Mouse (Mus musculus): Measurements from ENCODE around the gene Lrrc29. TPM values are rescaled to one million over a fixed set of nuclear protein-coding genes. Genes with fewer than 3 reads are reported as not detected.
A peak's percentile ranks its signal among the peaks of the same experiment; 100 is the strongest.
"Not testable (repeated sequence)": the region's sequence is repeated elsewhere in the genome, so short reads cannot be mapped to it uniquely, and the experiment has no call there.

Gene Lrrc29
- polyA plus RNA-seq, 1 experiment from 2014 or later: 1.3 TPM

DNA sequence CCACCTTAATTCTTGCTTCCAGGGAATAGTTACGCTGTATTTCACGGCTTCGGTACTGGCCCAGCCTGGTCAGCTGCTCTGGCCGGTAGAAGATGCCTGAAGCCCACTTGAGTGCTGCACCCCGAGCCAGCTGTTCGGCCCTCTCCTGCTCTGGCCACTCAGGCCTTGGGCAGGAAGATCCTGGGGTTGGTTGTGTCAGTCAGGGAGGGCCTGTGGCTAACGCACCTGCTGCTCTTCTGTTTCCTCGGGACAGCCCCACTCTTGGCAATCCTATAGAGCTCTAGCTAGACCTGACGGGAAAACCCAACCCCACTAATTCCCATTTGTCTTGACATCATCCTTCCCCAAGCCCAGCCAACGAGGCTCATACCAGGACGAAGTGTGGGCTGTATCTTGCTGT, 30.8 kb downstream of the Lrrc29 start:
- Histone ChIP-seq H3K9ac (0 out of 2 replicates have a peak overlapping the region, but pooled peaks have one; percentile 4), H3K27ac (no peak overlapping the region), H3K4me2 (0 out of 2 replicates have a peak overlapping the region, but pooled peaks have one; percentile 1), H3K9me3 (no peaks in the 10 kb centered on the region), H3K27me3 (peaks cover 22% of the 10 kb centered on the region), H3K4me1 (peaks cover 22% of the 10 kb centered on the region), H3K36me3 (peaks cover 16% of the 10 kb centered on the region), H3K4me3 (no peak overlapping the region; the same call in 1 of the 2 replicates)
- no peak for ATAC-seq (ENCODE audit: insufficient number of reproducible peaks, insufficient read depth, low FRiP score, low TSS enrichment, low read depth)
- 72% methylated on average over 11 of the region's 11 CpGs for WGBS

DNA sequence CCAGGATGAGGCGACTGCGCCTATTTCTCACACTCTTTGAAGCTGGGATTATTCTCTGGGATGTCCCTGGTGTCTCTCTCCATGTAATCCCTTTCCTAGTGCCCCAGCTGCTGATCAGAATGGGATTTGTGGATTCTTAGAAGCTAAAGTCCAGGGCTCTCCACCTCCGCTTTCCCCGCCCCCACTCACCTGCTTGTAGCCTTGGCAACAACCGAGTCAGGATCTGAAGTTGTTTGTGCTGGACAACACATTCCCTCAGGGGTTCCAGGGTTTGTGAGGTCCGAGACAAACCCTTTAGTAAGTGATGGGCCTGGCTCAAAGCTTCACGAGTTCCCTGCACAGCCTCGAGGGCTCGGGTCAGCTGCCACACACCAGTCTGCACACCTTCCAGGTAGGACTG, 31.3 kb downstream of the Lrrc29 start:
- no peak overlapping the region for H3K27ac ChIP-seq
- H3K4me3 ChIP-seq: no peak overlapping the region
- peaks cover 27% of the 10 kb centered on the region for H3K4me1 ChIP-seq
- 54% methylated on average over 9 of the region's 9 CpGs for WGBS
- 0 out of 2 replicates have a peak overlapping the region, but pooled peaks have one; percentile 1 for H3K4me2 ChIP-seq
- H3K27me3 ChIP-seq: peaks cover 27% of the 10 kb centered on the region
- H3K9me3 ChIP-seq: no peaks in the 10 kb centered on the region
- 0 out of 2 replicates have a peak overlapping the region, but pooled peaks have one; percentile 4 for H3K9ac ChIP-seq
- peaks cover 11% of the 10 kb centered on the region for H3K36me3 ChIP-seq
- no peak for ATAC-seq (ENCODE audit: insufficient number of reproducible peaks, insufficient read depth, low FRiP score, low TSS enrichment, low read depth)

DNA sequence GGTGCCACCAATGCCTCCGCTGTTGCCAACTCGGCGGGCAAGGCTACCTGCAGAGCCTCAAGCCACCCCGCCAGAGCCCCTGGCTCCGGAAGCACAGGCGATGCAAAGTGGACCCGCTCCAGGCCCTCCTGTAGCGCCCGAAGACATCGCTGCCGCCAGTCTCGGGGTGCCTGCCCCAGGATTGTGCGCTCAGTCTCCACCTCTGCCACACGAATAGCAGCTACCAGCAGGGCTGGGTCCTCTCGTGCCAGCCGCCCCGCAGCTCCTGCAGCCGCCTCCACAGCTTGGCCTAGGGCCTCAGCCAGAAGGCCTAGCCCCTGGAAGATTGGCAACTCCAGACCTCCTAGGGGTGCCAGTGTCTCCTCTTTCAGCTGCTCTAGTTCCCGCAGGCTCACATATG, 32.7 kb downstream of the Lrrc29 start:
- WGBS: 59% methylated on average over 19 of the region's 19 CpGs
- no peak overlapping the region for H3K27ac ChIP-seq

DNA sequence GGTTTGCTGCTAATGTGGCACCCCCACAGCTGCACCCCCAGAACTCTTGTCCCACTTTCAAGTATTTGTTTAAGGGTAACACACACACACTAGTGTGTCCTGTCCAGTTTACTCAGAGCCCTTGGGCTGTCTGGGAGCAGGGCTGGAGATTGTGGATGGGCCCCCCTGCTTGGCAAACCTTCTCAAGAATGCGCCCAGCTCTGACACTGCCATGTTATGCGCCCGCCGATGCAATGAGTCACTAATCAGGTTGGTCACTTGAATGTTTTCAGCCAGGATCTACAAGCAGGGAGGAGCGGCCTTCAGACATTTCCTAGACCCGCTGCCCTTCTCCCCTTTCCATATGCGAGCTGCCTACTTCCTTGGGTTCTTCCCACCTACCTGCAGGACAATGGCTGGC, 33.6 kb downstream of the Lrrc29 start:
- Histone ChIP-seq H3K4me1 (peaks cover 30% of the 10 kb centered on the region), H3K9ac (no peak overlapping the region), H3K4me3 (no peak overlapping the region), H3K27ac (no peak overlapping the region), H3K27me3 (peaks cover 29% of the 10 kb centered on the region), H3K4me2 (no peak overlapping the region), H3K9me3 (no peaks in the 10 kb centered on the region), H3K36me3 (no peaks in the 10 kb centered on the region)
- 86% methylated on average over 7 of the region's 7 CpGs for WGBS
- ATAC-seq (ENCODE audit: insufficient number of reproducible peaks, insufficient read depth, low FRiP score, low TSS enrichment, low read depth): no peak

More for the DNA sequence above, 32.7 kb downstream of the Lrrc29 start:
- Histone ChIP-seq H3K4me3 (no peak overlapping the region), H3K4me2 (no peak overlapping the region), H3K36me3 (no peaks in the 10 kb centered on the region), H3K27me3 (peaks cover 29% of the 10 kb centered on the region), H3K4me1 (peaks cover 29% of the 10 kb centered on the region), H3K9ac (no peak overlapping the region), H3K9me3 (no peaks in the 10 kb centered on the region)
- no peak for ATAC-seq (ENCODE audit: insufficient number of reproducible peaks, insufficient read depth, low FRiP score, low TSS enrichment, low read depth)

DNA sequence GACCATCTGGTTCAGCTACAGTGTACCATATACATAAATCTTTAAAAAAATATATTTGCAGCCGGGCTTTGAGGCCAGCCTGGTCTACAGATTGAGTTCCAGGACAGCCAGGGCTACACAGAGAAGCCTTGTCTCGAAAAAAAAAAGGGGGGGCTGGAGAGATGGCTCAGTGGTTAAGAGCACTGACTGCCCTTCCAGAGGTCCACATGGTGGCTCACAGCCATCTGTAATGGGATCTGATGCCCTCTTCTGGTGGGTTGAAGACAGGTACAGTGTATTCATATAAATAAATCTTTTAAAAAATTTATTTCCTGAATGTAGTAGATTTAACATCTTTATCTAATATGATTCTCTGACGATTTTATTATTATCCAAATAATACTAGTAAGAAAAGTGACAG, 34.3 kb downstream of the Lrrc29 start:
- ATAC-seq (ENCODE audit: insufficient number of reproducible peaks, insufficient read depth, low FRiP score, low TSS enrichment, low read depth); H3K9me3 ChIP-seq; H3K9ac ChIP-seq; H3K4me2 ChIP-seq; H3K27ac ChIP-seq; H3K4me3 ChIP-seq; H3K36me3 ChIP-seq: not testable (repeated sequence)
- H3K4me1 ChIP-seq: peaks cover 26% of the 10 kb centered on the region
- 63% methylated on average over 3 of the region's 3 CpGs for WGBS
- H3K27me3 ChIP-seq: peaks cover 29% of the 10 kb centered on the region

DNA sequence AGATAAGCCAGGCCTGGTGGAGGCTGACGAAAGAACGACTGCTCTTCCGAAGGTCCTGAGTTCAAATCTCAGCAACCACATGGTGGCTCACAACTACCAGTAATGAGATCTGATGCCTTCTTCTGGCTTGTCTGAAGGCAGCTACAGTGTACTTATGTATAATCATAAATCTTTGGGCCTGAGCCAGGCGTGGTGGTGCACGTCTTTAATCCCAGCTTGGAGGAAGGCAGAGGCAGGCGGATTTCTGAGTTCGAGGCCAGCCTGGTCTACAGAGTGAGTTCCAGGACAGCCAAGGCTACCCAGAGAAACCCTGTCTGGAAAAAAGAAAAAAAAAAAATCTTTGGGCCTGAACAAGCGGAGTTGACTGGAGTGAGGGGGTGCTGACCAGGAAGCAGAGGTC, 34.7 kb downstream of the Lrrc29 start:
- H3K9ac ChIP-seq; H3K4me2 ChIP-seq; H3K4me3 ChIP-seq; H3K27ac ChIP-seq; H3K36me3 ChIP-seq; ATAC-seq (ENCODE audit: insufficient number of reproducible peaks, insufficient read depth, low FRiP score, low TSS enrichment, low read depth); H3K9me3 ChIP-seq: not testable (repeated sequence)
- WGBS: 85% methylated on average over 8 of the region's 8 CpGs
- peaks cover 27% of the 10 kb centered on the region for H3K4me1 ChIP-seq
- H3K27me3 ChIP-seq: peaks cover 29% of the 10 kb centered on the region

DNA sequence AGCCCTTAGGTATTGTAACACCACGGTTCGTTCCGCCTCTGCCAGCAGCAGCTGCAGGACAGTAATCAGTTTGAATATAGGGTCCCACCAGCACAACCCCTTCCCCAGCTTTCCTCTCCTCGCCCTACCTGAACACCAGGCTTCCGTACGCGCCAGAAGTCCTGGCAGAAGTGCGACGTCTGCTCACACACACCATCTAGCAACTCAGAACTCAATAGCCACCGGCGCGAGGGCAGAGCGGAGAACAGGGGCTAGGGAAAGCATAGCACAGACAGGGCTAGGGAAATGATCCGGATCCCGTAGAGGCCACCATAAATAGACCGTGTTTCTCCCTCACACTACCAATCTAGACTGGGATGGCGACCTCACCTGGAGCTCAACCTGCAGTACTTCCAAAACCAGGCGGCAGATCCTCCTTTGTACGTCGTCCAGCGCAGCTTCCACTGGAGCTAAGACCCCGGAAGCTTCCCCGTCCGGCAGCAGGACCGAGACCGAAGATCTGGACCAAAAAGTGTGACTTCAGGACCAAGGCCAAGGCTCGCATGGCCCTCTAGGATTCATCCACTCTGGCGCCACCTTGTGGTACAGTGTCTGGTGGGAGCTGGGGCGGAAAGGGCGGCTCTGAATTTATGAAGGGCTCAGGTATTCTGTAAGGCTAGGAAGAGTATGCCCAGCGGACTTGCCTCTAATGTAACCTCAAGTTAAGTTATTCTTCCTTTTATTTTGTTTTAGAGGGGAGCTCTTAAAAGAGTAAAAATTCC, 35.3 kb downstream of the Lrrc29 start:
- peaks cover 31% of the 10 kb centered on the region for H3K4me1 ChIP-seq
- no peak for ATAC-seq (ENCODE audit: insufficient number of reproducible peaks, insufficient read depth, low FRiP score, low TSS enrichment, low read depth)
- no peak overlapping the region for H3K27ac ChIP-seq
- H3K27me3 ChIP-seq: peaks cover 29% of the 10 kb centered on the region
- peaks cover under 1% of the 10 kb centered on the region; the same call in 1 of the 2 replicates for H3K36me3 ChIP-seq
- 5% methylated on average over 31 of the region's 31 CpGs for WGBS
- no peaks in the 10 kb centered on the region for H3K9me3 ChIP-seq
- H3K9ac ChIP-seq: no peak overlapping the region
- H3K4me3 ChIP-seq: peak overlapping the region; percentile 56
- H3K4me2 ChIP-seq: peak overlapping the region; percentile 84

DNA sequence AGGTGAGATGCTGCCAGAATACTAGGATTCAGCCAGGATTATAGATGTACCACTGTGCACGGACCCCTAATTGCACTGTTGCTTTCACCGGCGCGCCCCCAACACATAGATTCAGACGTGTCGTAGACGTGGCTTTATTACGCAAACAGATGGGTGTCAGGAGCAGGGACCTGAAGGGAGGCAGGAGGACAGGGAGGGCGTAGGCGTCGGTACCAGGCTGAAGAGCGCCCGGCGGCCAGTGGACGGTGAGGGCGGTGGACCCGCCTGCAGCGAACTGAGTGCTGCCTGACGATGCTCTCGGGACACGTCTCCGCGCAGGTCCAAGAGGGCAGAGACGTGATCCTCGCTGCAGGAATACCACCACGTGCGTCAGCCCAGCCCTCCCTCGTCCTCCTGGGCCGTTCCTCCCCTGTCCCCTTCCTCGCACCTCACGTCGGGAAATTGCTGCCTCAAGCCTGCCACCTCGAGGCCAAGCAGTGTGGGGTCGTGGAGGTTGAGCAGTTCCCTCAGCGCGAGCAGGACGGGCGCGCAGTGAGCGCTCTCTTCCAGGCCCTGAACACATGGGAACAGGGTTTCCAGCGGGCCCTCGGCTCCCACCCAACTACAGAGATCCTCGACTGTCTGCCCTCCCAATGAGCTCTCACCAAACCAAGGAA, 36.1 kb downstream of the Lrrc29 start, which contains the start of gene 4931428F04Rik:
Gene 4931428F04Rik, minus strand, starts transcription at position 60 of the 656 bp plus-strand sequence.
- ATAC-seq (ENCODE audit: insufficient number of reproducible peaks, insufficient read depth, low FRiP score, low TSS enrichment, low read depth): no peak; the same call in 1 of the 2 replicates
- 1% methylated on average over 41 of the region's 43 CpGs for WGBS
- H3K4me3 ChIP-seq: peak within 1 kb of the TSS; percentile 56
- H3K4me2 ChIP-seq: peak within 1 kb of the TSS; percentile 84
- peaks cover 7% of the 10 kb centered on the region for H3K36me3 ChIP-seq
- no peaks in the 10 kb centered on the region for H3K9me3 ChIP-seq
- peak within 1 kb of the TSS; percentile 83 for H3K27ac ChIP-seq
- H3K27me3 ChIP-seq: peaks cover 29% of the 10 kb centered on the region
- peaks cover 31% of the 10 kb centered on the region for H3K4me1 ChIP-seq
- H3K9ac ChIP-seq: peak within 1 kb of the TSS; percentile 75

DNA sequence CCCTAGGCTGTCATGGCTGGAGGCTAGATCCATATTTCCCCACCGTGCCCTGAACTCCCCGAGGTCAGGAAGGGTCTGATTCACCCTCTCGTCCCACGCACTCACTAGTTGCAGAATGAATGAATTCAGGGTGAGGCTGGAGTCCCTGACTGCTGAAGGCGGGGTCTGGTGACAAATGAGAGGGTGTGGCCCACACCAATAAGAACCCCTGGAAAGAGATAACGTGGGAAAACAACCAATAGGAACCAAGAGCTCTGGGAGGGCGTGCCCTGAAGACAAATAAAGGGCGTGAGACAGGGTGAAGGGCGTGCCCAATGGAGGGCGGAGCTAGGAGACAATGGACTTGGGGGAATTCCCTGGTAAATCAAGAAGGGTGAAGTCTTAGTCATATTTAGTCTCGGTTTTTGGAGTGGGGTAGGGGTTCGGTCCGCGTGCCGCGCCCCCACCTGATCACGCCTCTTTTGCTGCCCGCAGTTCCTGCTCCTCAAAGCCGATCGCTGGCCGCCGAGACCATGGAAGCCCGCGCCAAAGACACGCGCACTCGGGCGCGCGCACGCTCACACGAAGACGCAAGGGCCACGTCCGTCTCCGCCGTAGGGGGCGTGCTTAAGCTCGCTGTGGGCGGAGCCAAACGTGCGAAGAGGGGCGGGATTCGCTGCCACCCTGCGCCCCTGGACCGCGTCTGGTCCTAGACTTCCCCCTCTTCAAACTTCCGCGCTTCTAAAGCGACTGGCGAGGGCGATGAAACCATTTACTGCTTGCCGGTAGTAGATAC, 36.9 kb downstream of the Lrrc29 start:
- peaks cover 29% of the 10 kb centered on the region for H3K27me3 ChIP-seq
- peaks cover 12% of the 10 kb centered on the region for H3K36me3 ChIP-seq
- H3K4me1 ChIP-seq: peaks cover 31% of the 10 kb centered on the region
- peak overlapping the region; percentile 84 for H3K4me2 ChIP-seq
- peak overlapping the region; percentile 56 for H3K4me3 ChIP-seq
- WGBS: under 1% methylated on average over 53 of the region's 53 CpGs
- peak overlapping the region; percentile 75 for H3K9ac ChIP-seq
- H3K27ac ChIP-seq: peak overlapping the region; percentile 83
- peak; percentile 90 for ATAC-seq (ENCODE audit: insufficient number of reproducible peaks, insufficient read depth, low FRiP score, low TSS enrichment, low read depth)
- H3K9me3 ChIP-seq: no peaks in the 10 kb centered on the region

DNA sequence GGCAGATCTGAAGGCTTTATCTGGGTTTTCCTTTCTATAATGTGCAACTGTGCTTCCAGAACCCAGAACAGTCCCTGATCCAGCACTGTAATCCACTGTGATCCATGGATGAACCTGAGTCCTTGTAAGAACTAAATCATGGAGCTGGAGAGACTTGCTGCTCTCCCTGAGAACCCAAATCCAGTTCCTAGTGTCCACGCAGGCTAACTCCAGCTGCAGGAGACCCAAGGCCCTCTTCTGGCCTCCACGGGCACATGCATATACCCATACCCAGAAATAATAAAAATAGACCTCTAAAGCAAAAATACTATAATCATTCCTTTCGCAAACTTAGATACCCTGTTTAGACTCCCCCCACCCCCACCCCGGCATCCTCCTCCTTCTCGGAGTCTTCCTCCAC, 37.8 kb downstream of the Lrrc29 start:
- Histone ChIP-seq H3K4me1 (peaks cover 31% of the 10 kb centered on the region), H3K4me3 (peak overlapping the region; percentile 56), H3K27ac (no peak overlapping the region), H3K9me3 (no peaks in the 10 kb centered on the region), H3K36me3 (peaks cover 17% of the 10 kb centered on the region), H3K4me2 (peak overlapping the region; percentile 84), H3K27me3 (peaks cover 24% of the 10 kb centered on the region), H3K9ac (peak overlapping the region; percentile 75; the same call in 1 of the 2 replicates)
- ATAC-seq (ENCODE audit: insufficient number of reproducible peaks, insufficient read depth, low FRiP score, low TSS enrichment, low read depth): no peak
- WGBS: 86% methylated on average over 5 of the region's 5 CpGs

DNA sequence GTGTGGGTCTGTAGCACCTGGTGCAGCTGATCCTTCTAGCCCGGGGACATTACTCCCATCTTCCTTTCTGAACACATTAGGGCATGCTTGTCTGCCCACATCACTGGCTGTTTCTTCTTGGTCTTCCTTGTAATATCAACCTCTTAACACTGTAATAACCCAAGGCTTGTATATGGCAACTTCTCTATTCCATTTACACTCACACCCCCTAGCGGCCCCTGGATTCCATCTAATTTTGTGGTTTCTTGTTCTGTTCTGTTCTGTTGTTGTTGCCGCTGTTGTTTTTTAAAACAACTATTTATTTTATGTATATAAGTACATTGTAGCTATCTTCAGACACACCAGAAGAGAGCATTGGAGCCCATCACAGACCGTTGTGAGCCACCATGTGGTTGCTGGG, 39.2 kb downstream of the Lrrc29 start:
- no peak overlapping the region for H3K9ac ChIP-seq
- peaks cover 30% of the 10 kb centered on the region for H3K36me3 ChIP-seq
- no peak overlapping the region for H3K4me3 ChIP-seq
- WGBS: 86% methylated on average over 4 of the region's 4 CpGs
- ATAC-seq (ENCODE audit: insufficient number of reproducible peaks, insufficient read depth, low FRiP score, low TSS enrichment, low read depth): no peak
- H3K4me1 ChIP-seq: peaks cover 31% of the 10 kb centered on the region
- no peak overlapping the region for H3K4me2 ChIP-seq
- no peaks in the 10 kb centered on the region for H3K9me3 ChIP-seq
- peaks cover 13% of the 10 kb centered on the region for H3K27me3 ChIP-seq
- no peak overlapping the region for H3K27ac ChIP-seq

Data from embryonic facial prominence, embryonic 13.5 days (tissue).